Mouse (Mus musculus) hindbrain, embryonic 11.5 days (tissue): Measurements from ENCODE around the gene Tmem262. TPM values are rescaled to one million over a fixed set of nuclear protein-coding genes. Genes with fewer than 3 reads are reported as not detected.

Source experiments
- ATAC-seq: fragments of 200-750 bp; cut with Nextera tagmentation; 2 replicates; pipeline ENCODE4 v1.8.0; 2017; ENCODE audit warnings: mild to moderate bottlenecking, moderate TSS enrichment, moderate library complexity; ENCODE audit not compliant: low FRiP score
- DNase-seq: peaks from one replicate; pipeline ENCODE4 v3.0.0-alpha.2; 2015; ENCODE audit warnings: low spot score
- H3K27ac ChIP-seq: fragments of 300-500 bp; sonication (generic); 2 replicates; pipeline ENCODE4 v1.5.1; 2014; ENCODE audit warnings: mild to moderate bottlenecking, low read depth, low read length
- H3K27me3 ChIP-seq: fragments of 300-500 bp; sonication (generic); 2 replicates; pipeline ENCODE4 v1.6.1; 2014; ENCODE audit warnings: mild to moderate bottlenecking, low read length, moderate library complexity, mixed read lengths; ENCODE audit not compliant: control insufficient read depth, insufficient read depth
- H3K36me3 ChIP-seq: fragments of 300-500 bp; sonication (generic); 2 replicates; pipeline ENCODE4 v1.6.1; 2014; ENCODE audit warnings: mild to moderate bottlenecking, low read length, moderate library complexity, mixed read lengths; ENCODE audit not compliant: control insufficient read depth, insufficient read depth
- H3K4me1 ChIP-seq: fragments of 300-500 bp; sonication (generic); replicated peaks from 2 replicates; pipeline ENCODE4 v1.6.1; 2014; ENCODE audit warnings: low read length, mixed read lengths; ENCODE audit not compliant: control insufficient read depth, insufficient read depth
- H3K4me2 ChIP-seq: fragments of 300-500 bp; sonication (generic); replicated peaks from 2 replicates; pipeline ENCODE4 v1.6.1; 2014; ENCODE audit warnings: mild to moderate bottlenecking, low read depth, low read length
- H3K4me3 ChIP-seq: fragments of 300-500 bp; sonication (generic); 2 replicates; pipeline ENCODE4 v1.5.1; 2014; ENCODE audit warnings: low read depth, low read length
- H3K9ac ChIP-seq: fragments of 300-500 bp; sonication (generic); 2 replicates; pipeline ENCODE4 v1.6.1; 2014; ENCODE audit warnings: low read depth, low read length
- H3K9me3 ChIP-seq: fragments of 300-500 bp; sonication (generic); 2 replicates; pipeline ENCODE4 v1.6.1; 2016; ENCODE audit warnings: low read length; ENCODE audit not compliant: control insufficient read depth
- WGBS: fragments of 180-500 bp; shearing (Covaris S2); extraction: QIAGEN DNeasy Blood & Tissue Kit; methylation state at CpG from one replicate; pipeline ENCODE4 v1.1.7; 2014; 5-methylcytosine and 5-hydroxymethylcytosine counted together
- polyA plus RNA-seq: library from polyadenylated mRNA; unstranded; fragments of >200 nt; fragmentation: Nextera tagmentation; extraction: Ambion mirVana; gene quantifications from 2 replicates; pipeline ENCODE4 v1.2.1, GENCODE M21; 2014

Gene Tmem262
- polyA plus RNA-seq, 1 experiment from 2014 or later = not detected

- no peaks in the 10 kb centered on the region for H3K9me3 ChIP-seq
- WGBS = 68% methylated on average over 8 of the region's 8 CpGs
- no peak overlapping the region for H3K4me3 ChIP-seq
- no peak overlapping the region for H3K4me2 ChIP-seq
- no peak overlapping the region for H3K9ac ChIP-seq
- H3K4me1 ChIP-seq = peaks cover 4% of the 10 kb centered on the region; the same call in 1 of the 2 replicates
- no peaks in the 10 kb centered on the region for H3K36me3 ChIP-seq
- no peaks in the 10 kb centered on the region for H3K27me3 ChIP-seq
- ATAC-seq (no peak), DNase-seq (peak; percentile 36)
- H3K27ac ChIP-seq = peak overlapping the region; percentile 36; the same call in 1 of the 2 replicates
Measured at GRCm38 (mm10) chr19:6123330-6123729, 43.5 kb downstream of the Tmem262 start.

GRCm38 (mm10) chr19:6124898-6125297, 45.1 kb downstream of the Tmem262 start:
- H3K27ac ChIP-seq = no peak overlapping the region
- H3K4me2 ChIP-seq = no peak overlapping the region
- H3K4me1 ChIP-seq = no peaks in the 10 kb centered on the region
- no peak for ATAC-seq
- no peaks in the 10 kb centered on the region for H3K9me3 ChIP-seq
- no peaks in the 10 kb centered on the region for H3K36me3 ChIP-seq
- H3K27me3 ChIP-seq = no peaks in the 10 kb centered on the region
- no peak for DNase-seq
- 84% methylated on average over 2 of the region's 2 CpGs for WGBS
- H3K9ac ChIP-seq = no peak overlapping the region
- no peak overlapping the region for H3K4me3 ChIP-seq

DNA sequence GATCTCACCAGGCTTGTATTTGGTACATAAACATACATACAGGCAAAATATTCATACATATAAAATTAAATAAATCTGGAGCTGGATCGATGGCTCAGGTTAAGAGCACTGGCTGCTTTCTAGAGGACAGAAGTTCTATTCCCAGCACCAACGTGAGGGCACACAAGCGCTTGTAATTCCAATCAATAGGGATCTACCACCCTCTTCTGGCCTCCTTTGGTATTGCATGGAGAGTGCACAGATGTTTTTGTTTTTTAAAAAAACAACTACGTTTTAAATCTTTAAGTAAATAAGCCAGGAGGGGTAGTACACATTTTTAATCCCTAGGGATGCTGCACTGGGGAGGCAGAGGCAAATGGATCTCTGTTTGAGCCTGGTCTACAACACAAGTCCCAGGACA, 46.5 kb downstream of the Tmem262 start:
- DNase-seq = peak; percentile 72
- no peak overlapping the region for H3K4me3 ChIP-seq
- WGBS = 25% methylated on average over 4 of the region's 4 CpGs
- no peak overlapping the region for H3K4me2 ChIP-seq
- H3K4me1 ChIP-seq = no peaks in the 10 kb centered on the region
- no peaks in the 10 kb centered on the region for H3K9me3 ChIP-seq
- H3K9ac ChIP-seq = no peak overlapping the region
- H3K36me3 ChIP-seq = no peaks in the 10 kb centered on the region
- no peak for ATAC-seq
- H3K27me3 ChIP-seq = no peaks in the 10 kb centered on the region
- H3K27ac ChIP-seq = no peak overlapping the region

DNA sequence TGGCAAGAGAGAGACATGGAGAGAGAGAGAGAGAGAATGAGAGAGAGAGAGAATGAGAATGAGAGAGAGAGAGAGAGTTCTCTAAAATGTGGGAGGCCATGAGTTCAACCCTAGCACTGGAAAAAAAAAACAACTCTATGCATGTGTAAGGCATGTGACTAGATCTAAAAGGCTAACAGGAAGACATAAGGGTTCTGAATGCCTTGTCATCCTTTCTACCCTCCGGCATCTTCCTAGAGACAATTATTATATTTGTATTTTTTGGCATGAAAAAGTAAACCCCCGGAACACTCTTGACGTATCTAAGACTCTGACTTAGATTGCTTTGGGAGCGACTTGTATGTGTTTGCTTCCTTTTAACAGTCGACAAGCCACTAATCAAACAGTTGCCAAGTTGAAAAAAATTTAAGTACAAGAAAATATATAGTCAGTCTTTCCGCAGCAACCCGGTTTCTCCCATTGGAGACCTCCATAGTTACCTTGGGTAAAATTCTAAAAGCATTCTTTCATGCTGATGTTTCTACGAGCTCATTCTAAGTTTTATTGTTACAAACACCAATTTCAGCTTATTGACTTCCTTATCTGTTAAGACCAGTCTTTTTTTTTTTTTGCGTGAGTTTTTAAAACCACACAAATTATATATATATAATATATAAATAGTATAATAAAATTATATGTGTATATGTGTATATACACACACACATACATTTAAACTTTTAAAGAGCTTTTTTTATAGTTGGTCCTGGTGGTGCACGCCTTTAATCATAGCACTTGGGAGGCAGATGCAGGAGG, 47.2 kb downstream of the Tmem262 start:
- peak overlapping the region; percentile 45 for H3K4me3 ChIP-seq
- DNase-seq = no peak
- H3K4me2 ChIP-seq = peak overlapping the region; percentile 47
- no peaks in the 10 kb centered on the region for H3K4me1 ChIP-seq
- no peak overlapping the region; the same call in 1 of the 2 replicates for H3K9ac ChIP-seq
- no peaks in the 10 kb centered on the region for H3K9me3 ChIP-seq
- WGBS = 75% methylated on average over 10 of the region's 10 CpGs
- ATAC-seq = no peak
- no peak overlapping the region for H3K27ac ChIP-seq
- H3K27me3 ChIP-seq = no peaks in the 10 kb centered on the region
- H3K36me3 ChIP-seq = no peaks in the 10 kb centered on the region

DNA sequence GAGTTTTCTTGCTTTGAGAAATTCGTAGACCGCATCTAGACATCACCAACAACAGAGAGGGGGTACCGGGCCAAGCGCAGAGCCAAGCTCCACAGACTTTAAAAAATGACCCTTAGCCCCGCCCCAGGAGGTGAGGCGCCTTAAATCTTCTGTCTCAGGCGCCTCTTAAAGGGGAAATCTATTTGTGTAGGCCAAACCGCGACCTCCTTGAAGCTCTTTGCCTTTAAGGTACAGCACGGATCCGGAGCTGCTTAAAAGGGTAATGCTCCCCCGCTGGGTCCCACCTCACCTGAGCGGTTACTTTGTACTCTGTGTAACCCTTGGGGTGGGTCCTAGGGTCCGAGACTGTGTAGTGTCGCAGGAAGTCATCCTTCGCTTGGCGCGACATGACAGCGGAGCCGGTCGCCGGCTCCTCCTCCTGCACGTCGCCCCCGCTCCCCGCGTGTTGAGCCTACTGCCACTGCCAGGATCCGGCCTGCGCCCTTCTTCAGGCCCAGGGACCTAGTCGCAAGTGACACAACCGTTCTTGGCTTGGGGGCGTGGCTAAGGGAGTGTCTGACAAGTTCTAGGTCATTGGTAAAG, 48.0 kb downstream of the Tmem262 start, which contains the start of gene Snx15:
TSS of gene Snx15 (minus strand) at position 545 of the 582 bp plus-strand sequence.
- ATAC-seq (peak; percentile 92), DNase-seq (peak; percentile 92)
- H3K27me3 ChIP-seq = no peaks in the 10 kb centered on the region
- H3K4me2 ChIP-seq = peak within 1 kb of the TSS; percentile 47
- peak within 1 kb of the TSS; percentile 74; the same call in 1 of the 2 replicates for H3K27ac ChIP-seq
- peak within 1 kb of the TSS; percentile 45 for H3K4me3 ChIP-seq
- no peaks in the 10 kb centered on the region for H3K36me3 ChIP-seq
- H3K9me3 ChIP-seq = no peaks in the 10 kb centered on the region
- peak within 1 kb of the TSS; percentile 61 for H3K9ac ChIP-seq
- under 1% methylated on average over 32 of the region's 32 CpGs for WGBS
- no peaks in the 10 kb centered on the region for H3K4me1 ChIP-seq

Other genes starting within 250 kb of the Tmem262 start
- 14.9 and 15.8 TPM in 2 replicates for gene Frmd8, start 204.8 kb upstream of the Tmem262 start, polyA plus RNA-seq
- 1.0 and 1.1 TPM in 2 replicates for gene Slc25a45, start 202.2 kb upstream of the Tmem262 start, polyA plus RNA-seq
- 7.0 and 7.5 TPM in 2 replicates for gene Tigd3, start 185.9 kb upstream of the Tmem262 start, polyA plus RNA-seq
- 154 and 171 TPM in 2 replicates for gene Dpf2, start 167.0 kb upstream of the Tmem262 start, polyA plus RNA-seq
- 3.4 TPM in 2 replicates for gene Cdc42ep2, start 155.2 kb upstream of the Tmem262 start, polyA plus RNA-seq
- gene Pola2, start 115.8 kb upstream of the Tmem262 start, polyA plus RNA-seq = 67.7 and 68.3 TPM in 2 replicates
- gene Slc22a20, start 93.9 kb upstream of the Tmem262 start, polyA plus RNA-seq = not detected in 2 replicates
- 3.8 and 4.2 TPM in 2 replicates for gene Capn1, start 64.1 kb upstream of the Tmem262 start, polyA plus RNA-seq
- gene Syvn1, start 33.5 kb upstream of the Tmem262 start, polyA plus RNA-seq = 23.9 and 27.1 TPM in 2 replicates
- gene Mrpl49, start 22.2 kb upstream of the Tmem262 start, polyA plus RNA-seq = 81.7 and 86.6 TPM in 2 replicates
- 749 and 751 TPM in 2 replicates for gene Fau, start 22.2 kb upstream of the Tmem262 start, polyA plus RNA-seq
- 39.7 and 41.1 TPM in 2 replicates for gene Znhit2, start 18.8 kb upstream of the Tmem262 start, polyA plus RNA-seq
- 36.0 and 38.1 TPM in 2 replicates for gene Tm7sf2, start 11.7 kb upstream of the Tmem262 start, polyA plus RNA-seq
- gene Vps51, start 2.8 kb upstream of the Tmem262 start, polyA plus RNA-seq = 47.4 and 49.7 TPM in 2 replicates
- 1.4 and 1.7 TPM in 2 replicates for gene Gm28374, start 2.2 kb downstream of the Tmem262 start, polyA plus RNA-seq
- gene Zfpl1, start 4.9 kb downstream of the Tmem262 start, polyA plus RNA-seq = 70.1 and 77.8 TPM in 2 replicates
- 45.8 and 51.5 TPM in 2 replicates for gene Cdca5, start 5.0 kb downstream of the Tmem262 start, polyA plus RNA-seq
- gene AC131692.1, start 14.4 kb downstream of the Tmem262 start, polyA plus RNA-seq = 0.49 and 0.62 TPM in 2 replicates
- gene Naaladl1, start 25.7 kb downstream of the Tmem262 start, polyA plus RNA-seq = 0.38 and 0.59 TPM in 2 replicates
- gene Sac3d1, start 38.6 kb downstream of the Tmem262 start, polyA plus RNA-seq = 62.6 and 62.9 TPM in 2 replicates
- gene Snx15, start 48.3 kb downstream of the Tmem262 start, polyA plus RNA-seq = 26.9 and 32.4 TPM in 2 replicates
- 0.32 TPM in 1 of 2 replicates, not detected in the other for gene Batf2, start 61.0 kb downstream of the Tmem262 start, polyA plus RNA-seq
- 80.0 and 82.4 TPM in 2 replicates for gene Arl2, start 61.5 kb downstream of the Tmem262 start, polyA plus RNA-seq
- gene Majin, start 104.4 kb downstream of the Tmem262 start, polyA plus RNA-seq = not detected in 2 replicates
- gene Gpha2, start 146.3 kb downstream of the Tmem262 start, polyA plus RNA-seq = 0.71 and 0.98 TPM in 2 replicates
- 42.1 and 46.8 TPM in 2 replicates for gene Ppp2r5b, start 155.8 kb downstream of the Tmem262 start, polyA plus RNA-seq
- gene Atg2a, start 161.6 kb downstream of the Tmem262 start, polyA plus RNA-seq = 7.0 and 8.1 TPM in 2 replicates
- gene Ehd1, start 196.7 kb downstream of the Tmem262 start, polyA plus RNA-seq = 62.6 and 67.4 TPM in 2 replicates
- 0.50 and 0.82 TPM in 2 replicates for gene Cdc42bpg, start 226.4 kb downstream of the Tmem262 start, polyA plus RNA-seq